Mouse (Mus musculus) lung, adult 2 months (tissue): ENCODE measurements at regions not wholly inside any gene's neighbourhood (a gene's known extent, or its start where the extent isn't known, plus 50 kb on each side); places are given as distances from the start of the nearest gene placed in this dataset.

Experiments used
- CTCF ChIP-seq: fragments of 200-500 bp; IDR thresholded peaks from 2 replicates; pipeline ENCODE4 v1.5.1; 2011; ENCODE audit warnings: mild to moderate bottlenecking, low read length, control low read depth; ENCODE audit not compliant: insufficient read depth
- POLR2A ChIP-seq: fragments of 200-500 bp; IDR thresholded peaks from 2 replicates; pipeline ENCODE4 v1.6.1; 2011; ENCODE audit warnings: low read depth, mild to moderate bottlenecking, control low read depth, low read length, borderline replicate concordance; ENCODE audit errors: extremely low read depth

DNA sequence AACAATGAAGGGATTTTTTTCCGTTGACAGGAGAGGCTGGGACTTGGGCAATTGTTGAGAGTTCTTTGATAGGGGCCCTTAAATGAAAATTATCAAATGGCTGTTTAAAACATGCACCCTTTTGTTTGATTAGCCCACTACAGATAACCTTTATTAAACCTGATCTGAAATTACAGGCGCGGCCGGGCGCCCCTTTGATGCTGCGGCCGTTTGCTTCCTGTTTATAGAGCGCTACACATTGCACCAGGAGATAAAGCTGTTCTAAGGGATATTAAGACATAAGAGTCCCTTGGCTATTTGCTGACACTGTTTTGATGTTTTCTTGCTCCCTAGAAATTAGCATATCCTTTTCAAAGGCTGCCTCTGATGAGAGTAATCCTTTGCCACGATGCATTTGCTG is 73.8 kb downstream of the E030025P04Rik start:
- TF ChIP-seq CTCF, result no peak
- TF ChIP-seq POLR2A, result no peak
